Mouse (Mus musculus) heart, embryonic 12.5 days (tissue): Measurements from ENCODE around the gene Lmod3. TPM values are rescaled to one million over a fixed set of nuclear protein-coding genes. Genes with fewer than 3 reads are reported as not detected.
A peak's percentile ranks its signal among the peaks of the same experiment; 100 is the strongest.

Source experiments
- ATAC-seq: fragments of 200-750 bp; cut with Nextera tagmentation; 2 replicates; pipeline ENCODE4 v1.8.0; 2017; ENCODE audit warnings: moderate TSS enrichment, moderate library complexity; ENCODE audit not compliant: insufficient number of reproducible peaks, low FRiP score
- H3K27ac ChIP-seq: fragments of 300-500 bp; sonication (generic); 2 replicates; pipeline ENCODE4 v1.5.1; 2016; ENCODE audit warnings: mild to moderate bottlenecking, moderate library complexity; ENCODE audit not compliant: poor library complexity, severe bottlenecking
- H3K27me3 ChIP-seq: fragments of 300-500 bp; sonication (generic); replicated peaks from 2 replicates; pipeline ENCODE4 v1.6.1; 2016; ENCODE audit warnings: mild to moderate bottlenecking, moderate library complexity
- H3K36me3 ChIP-seq: fragments of 300-500 bp; sonication (generic); 2 replicates; pipeline ENCODE4 v1.6.1; 2016; ENCODE audit warnings: mild to moderate bottlenecking, moderate library complexity
- H3K4me1 ChIP-seq: fragments of 300-500 bp; sonication (generic); replicated peaks from 2 replicates; pipeline ENCODE4 v1.6.1; 2016; ENCODE audit warnings: mild to moderate bottlenecking
- H3K4me2 ChIP-seq: fragments of 300-500 bp; sonication (generic); 2 replicates; pipeline ENCODE4 v1.6.1; 2016; ENCODE audit warnings: mild to moderate bottlenecking, moderate library complexity
- H3K4me3 ChIP-seq: fragments of 300-500 bp; sonication (generic); 2 replicates; pipeline ENCODE4 v1.5.1; 2016; ENCODE audit warnings: mild to moderate bottlenecking
- H3K9ac ChIP-seq: fragments of 300-500 bp; sonication (generic); 2 replicates; pipeline ENCODE4 v1.6.1; 2016; ENCODE audit warnings: mild to moderate bottlenecking, moderate library complexity
- H3K9me3 ChIP-seq: fragments of 300-500 bp; sonication (generic); replicated peaks from 2 replicates; pipeline ENCODE4 v1.6.1; 2016; ENCODE audit warnings: mild to moderate bottlenecking, moderate library complexity
- WGBS: fragments of 180-500 bp; shearing (Covaris S2); methylation state at CpG from one replicate; pipeline ENCODE4 v1.1.7; 2016; 5-methylcytosine and 5-hydroxymethylcytosine counted together
- polyA plus RNA-seq: library from polyadenylated mRNA; unstranded; fragments of >200 nt; fragmentation: Nextera tagmentation; extraction: Ambion mirVana; gene quantifications from 2 replicates; pipeline ENCODE4 v1.2.1, GENCODE M21; 2016

Lmod3 gene
- polyA plus RNA-seq, 1 experiment from 2014 or later = 18.0 TPM

- peak overlapping the region; percentile 81 for H3K27ac ChIP-seq
These were observed 26.5 kb downstream of the Lmod3 start for GRCm38 (mm10) chr6:97226083-97226491.

DNA sequence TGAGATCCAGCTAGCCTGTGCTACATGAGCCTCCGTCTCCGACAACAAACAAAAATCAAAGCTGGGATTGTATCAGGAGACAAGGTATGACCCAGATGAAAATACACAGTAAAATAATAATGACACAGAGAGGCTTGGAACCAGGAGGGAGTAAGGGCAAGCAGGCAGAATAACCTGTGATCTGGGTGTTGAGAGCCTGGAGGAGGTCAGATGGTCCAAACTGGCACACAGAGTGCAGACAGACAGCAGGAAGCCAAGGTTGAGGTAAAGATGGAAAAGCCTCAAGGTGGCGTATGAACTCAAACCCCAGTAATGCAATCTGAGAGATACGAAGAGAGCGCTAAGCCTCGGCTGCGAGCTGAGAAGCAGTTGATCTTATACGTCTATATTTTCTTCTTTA, 28.1 kb downstream of the Lmod3 start:
- ATAC-seq = no peak
- Histone ChIP-seq H3K9ac (no peak overlapping the region), H3K4me3 (no peak overlapping the region), H3K27ac (0 out of 2 replicates have a peak overlapping the region, but pooled peaks have one; percentile 18), H3K27me3 (no peaks in the 10 kb centered on the region), H3K4me1 (peaks cover 58% of the 10 kb centered on the region), H3K9me3 (no peaks in the 10 kb centered on the region; the same call in 1 of the 2 replicates), H3K36me3 (peaks cover 8% of the 10 kb centered on the region), H3K4me2 (no peak overlapping the region)
- WGBS = 92% methylated on average over 8 of the region's 8 CpGs

More at GRCm38 (mm10) chr6:97226083-97226491, 26.5 kb downstream of the Lmod3 start:
- WGBS = 22% methylated on average over 1 of the region's 1 CpGs
- peaks cover 52% of the 10 kb centered on the region for H3K4me1 ChIP-seq
- no peak overlapping the region for H3K4me3 ChIP-seq
- peaks cover 21% of the 10 kb centered on the region for H3K36me3 ChIP-seq
- ATAC-seq = no peak
- H3K4me2 ChIP-seq = no peak overlapping the region
- H3K9ac ChIP-seq = 0 out of 2 replicates have a peak overlapping the region, but pooled peaks have one; percentile 10
- no peaks in the 10 kb centered on the region; the same call in 1 of the 2 replicates for H3K9me3 ChIP-seq
- no peaks in the 10 kb centered on the region for H3K27me3 ChIP-seq

DNA sequence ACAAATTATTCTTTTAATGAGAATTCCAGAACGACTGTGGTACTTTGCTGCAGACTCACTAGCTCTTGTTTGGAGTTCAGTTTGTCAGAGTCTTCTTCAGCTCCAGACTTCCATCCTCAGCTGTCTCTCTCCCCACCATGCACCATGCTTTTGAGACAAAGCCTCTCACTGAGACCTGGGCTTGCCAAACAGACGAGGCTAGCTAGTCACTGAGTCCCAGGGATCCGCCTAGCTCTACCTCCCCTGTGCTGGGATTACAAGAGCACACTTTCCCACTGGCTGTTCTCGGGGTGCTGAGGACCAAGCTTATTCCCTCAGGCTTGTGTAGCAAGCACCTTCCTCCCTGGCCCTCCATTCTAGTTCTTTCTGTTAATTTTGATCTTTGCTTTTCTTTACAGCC, 29.0 kb downstream of the Lmod3 start:
- 76% methylated on average over 4 of the region's 4 CpGs for WGBS
- no peaks in the 10 kb centered on the region for H3K27me3 ChIP-seq
- ATAC-seq = no peak

DNA sequence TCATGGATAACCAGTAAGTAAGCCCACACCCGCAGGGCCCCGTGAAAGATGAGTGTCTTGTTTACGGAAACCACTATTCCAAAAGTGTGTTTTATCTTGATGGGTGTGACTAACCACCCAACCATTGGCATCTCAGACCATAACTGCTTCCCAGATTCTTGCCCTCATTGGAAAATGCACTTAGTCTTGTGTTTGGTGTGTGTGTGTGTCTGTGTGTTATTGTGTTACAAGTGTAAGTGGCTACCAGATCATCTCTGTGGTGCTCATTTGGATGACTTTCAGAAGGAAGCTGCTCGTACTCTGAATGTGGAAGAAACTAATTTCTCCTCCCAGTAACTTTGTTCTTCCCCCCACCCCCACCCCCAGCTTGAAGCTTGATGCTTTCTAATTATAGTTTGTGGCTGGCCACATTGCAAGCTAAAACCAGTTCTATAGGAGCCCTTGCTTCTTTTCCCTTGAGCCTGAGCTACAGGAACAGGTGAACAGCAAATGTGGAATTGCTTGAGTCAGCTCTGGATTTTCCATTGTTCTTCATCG, 29.6 kb downstream of the Lmod3 start:
- H3K36me3 ChIP-seq = peaks cover 4% of the 10 kb centered on the region
- no peak for ATAC-seq
- H3K27me3 ChIP-seq = no peaks in the 10 kb centered on the region
- H3K4me3 ChIP-seq = no peak overlapping the region
- H3K4me1 ChIP-seq = peaks cover 58% of the 10 kb centered on the region
- peak overlapping the region; percentile 48 for H3K4me2 ChIP-seq
- H3K27ac ChIP-seq = peak overlapping the region; percentile 81
- H3K9ac ChIP-seq = no peak overlapping the region
- H3K9me3 ChIP-seq = no peaks in the 10 kb centered on the region; the same call in 1 of the 2 replicates
- WGBS = 34% methylated on average over 5 of the region's 5 CpGs

More for the DNA sequence above, 29.0 kb downstream of the Lmod3 start:
- Histone ChIP-seq H3K9me3 (no peaks in the 10 kb centered on the region; the same call in 1 of the 2 replicates), H3K9ac (peak overlapping the region; percentile 20; the same call in 1 of the 2 replicates), H3K4me2 (peak overlapping the region; percentile 48; the same call in 1 of the 2 replicates), H3K27ac (peak overlapping the region; percentile 81), H3K36me3 (peaks cover 4% of the 10 kb centered on the region), H3K4me1 (peaks cover 58% of the 10 kb centered on the region), H3K4me3 (no peak overlapping the region)

- ATAC-seq = no peak; the same call in 1 of the 2 replicates
- Histone ChIP-seq H3K4me2 (no peak overlapping the region), H3K4me3 (no peak overlapping the region), H3K36me3 (peaks cover 4% of the 10 kb centered on the region), H3K27me3 (no peaks in the 10 kb centered on the region), H3K9ac (0 out of 2 replicates have a peak overlapping the region, but pooled peaks have one; percentile 38), H3K9me3 (no peaks in the 10 kb centered on the region; the same call in 1 of the 2 replicates), H3K4me1 (peaks cover 58% of the 10 kb centered on the region), H3K27ac (peak overlapping the region; percentile 68)
- 59% methylated on average over 6 of the region's 6 CpGs for WGBS
These were observed 30.2 kb downstream of the Lmod3 start for GRCm38 (mm10) chr6:97222321-97222720.

DNA sequence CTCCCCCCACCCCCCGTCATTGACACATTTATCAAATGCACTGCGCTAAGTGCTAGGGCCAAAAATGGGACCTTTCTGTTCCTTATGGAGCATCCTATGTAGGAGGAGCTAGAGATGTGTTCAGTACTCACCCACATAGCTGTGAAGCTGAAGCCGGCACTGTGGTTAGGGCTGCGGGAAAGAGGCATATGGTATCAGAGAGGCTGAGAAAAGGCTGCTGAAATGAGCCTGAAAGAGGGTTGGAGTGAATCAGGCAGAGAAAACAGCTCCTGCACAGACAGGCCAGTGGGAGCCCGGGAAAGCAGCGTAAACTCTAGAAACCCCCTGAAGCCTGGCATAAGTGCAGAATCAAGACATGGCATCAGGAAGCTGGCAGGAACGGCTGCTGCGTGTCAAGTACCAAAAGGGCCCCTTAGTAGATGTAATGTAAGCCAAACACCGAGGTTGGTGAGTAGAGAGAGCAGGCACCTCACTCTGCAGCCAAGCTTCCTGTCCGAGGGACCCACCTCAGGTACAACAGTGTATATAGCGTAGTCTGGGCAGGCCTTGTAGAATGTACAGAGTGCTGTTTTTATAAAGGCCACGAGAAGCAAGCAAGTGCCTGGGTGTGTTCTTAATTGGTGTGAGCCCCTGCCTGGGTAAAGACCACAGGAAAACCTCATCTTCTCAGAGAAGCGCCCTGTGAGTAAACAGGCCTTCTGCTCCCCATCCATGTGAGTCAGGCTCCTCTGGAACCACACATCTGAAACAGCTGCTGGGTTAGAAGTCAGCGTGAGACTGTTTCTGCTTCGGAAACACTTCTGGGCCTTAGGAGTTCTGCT, 31.1 kb downstream of the Lmod3 start:
- no peak overlapping the region for H3K4me2 ChIP-seq
- 62% methylated on average over 15 of the region's 15 CpGs for WGBS
- peaks cover 4% of the 10 kb centered on the region; the same call in 1 of the 2 replicates for H3K36me3 ChIP-seq
- no peak for ATAC-seq
- H3K27me3 ChIP-seq = no peaks in the 10 kb centered on the region
- H3K9me3 ChIP-seq = no peaks in the 10 kb centered on the region
- H3K9ac ChIP-seq = peak overlapping the region; percentile 38; the same call in 1 of the 2 replicates
- no peak overlapping the region for H3K4me3 ChIP-seq
- H3K4me1 ChIP-seq = peaks cover 55% of the 10 kb centered on the region
- peak overlapping the region; percentile 68 for H3K27ac ChIP-seq

GRCm38 (mm10) chr6:97220672-97221071, 31.9 kb downstream of the Lmod3 start:
- Histone ChIP-seq H3K4me1 (peaks cover 48% of the 10 kb centered on the region), H3K9me3 (no peaks in the 10 kb centered on the region), H3K27me3 (no peaks in the 10 kb centered on the region), H3K4me3 (no peak overlapping the region), H3K4me2 (no peak overlapping the region), H3K27ac (no peak overlapping the region), H3K36me3 (peaks cover 4% of the 10 kb centered on the region; the same call in 1 of the 2 replicates), H3K9ac (no peak overlapping the region)
- 59% methylated on average over 4 of the region's 5 CpGs for WGBS
- ATAC-seq = no peak

DNA sequence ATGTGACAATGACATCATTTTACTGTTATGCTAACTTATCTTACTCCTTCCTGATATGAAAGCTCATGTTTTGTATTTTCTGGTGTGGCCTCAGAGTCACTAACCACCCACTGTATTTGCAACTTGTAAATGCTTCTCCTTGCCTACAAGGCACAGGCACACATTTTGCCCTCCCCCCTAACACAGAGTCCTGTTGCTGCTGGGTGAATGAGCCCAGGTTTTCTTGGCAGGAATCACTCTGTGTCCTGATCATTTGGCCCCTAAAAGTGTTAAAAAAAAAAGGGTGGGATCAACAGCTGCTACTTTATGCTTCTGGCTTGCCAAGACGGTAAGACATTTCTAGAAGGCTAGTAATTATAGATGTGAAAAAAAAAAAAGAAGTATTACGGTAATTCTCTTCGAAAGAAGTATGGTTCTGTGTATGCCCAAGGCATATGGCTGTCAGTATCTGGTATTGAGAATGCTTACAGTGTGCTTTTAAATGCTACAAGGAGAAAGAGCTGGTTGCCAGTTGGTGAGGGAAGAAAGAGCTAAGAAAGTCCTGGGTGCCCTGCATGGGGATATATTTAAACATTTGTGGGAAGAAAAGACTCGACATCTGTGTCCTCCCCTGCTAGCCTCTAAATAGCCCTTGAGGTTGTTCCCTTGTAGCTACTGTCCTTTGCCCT, 36.3 kb downstream of the Lmod3 start:
- no peaks in the 10 kb centered on the region for H3K27me3 ChIP-seq
- no peak overlapping the region for H3K4me3 ChIP-seq
- H3K9me3 ChIP-seq = no peaks in the 10 kb centered on the region; the same call in 1 of the 2 replicates
- WGBS = 74% methylated on average over 4 of the region's 4 CpGs
- no peak overlapping the region for H3K27ac ChIP-seq
- no peak for ATAC-seq
- no peak overlapping the region for H3K4me2 ChIP-seq
- peaks cover 39% of the 10 kb centered on the region for H3K4me1 ChIP-seq
- H3K9ac ChIP-seq = no peak overlapping the region
- H3K36me3 ChIP-seq = peaks cover 10% of the 10 kb centered on the region

DNA sequence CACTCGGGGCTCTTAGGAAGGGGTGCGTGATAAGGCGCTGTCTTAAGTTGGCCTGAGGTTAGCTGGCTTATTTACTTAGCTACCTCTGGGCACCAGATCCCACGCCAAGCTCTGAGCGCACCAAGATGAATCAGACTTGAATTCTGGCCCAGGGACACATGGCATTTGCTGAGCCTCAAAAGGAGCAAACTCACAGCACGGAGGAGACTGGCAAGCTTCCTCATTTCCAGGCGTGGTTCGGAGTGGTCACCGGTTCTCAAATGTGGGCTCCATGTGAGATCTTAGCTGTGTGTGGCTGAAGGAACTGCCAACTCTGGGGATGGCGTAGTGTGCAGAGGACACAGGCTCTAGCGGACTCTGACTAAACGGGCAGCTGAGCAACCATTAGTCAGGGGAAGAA, 40.6 kb downstream of the Lmod3 start:
- Histone ChIP-seq H3K9ac (peak overlapping the region; percentile 66), H3K27ac (no peak overlapping the region; the same call in 1 of the 2 replicates), H3K9me3 (no peaks in the 10 kb centered on the region; the same call in 1 of the 2 replicates), H3K4me2 (peak overlapping the region; percentile 79), H3K4me1 (peaks cover 37% of the 10 kb centered on the region), H3K4me3 (peak overlapping the region; percentile 87), H3K27me3 (no peaks in the 10 kb centered on the region), H3K36me3 (peaks cover 10% of the 10 kb centered on the region)
- 62% methylated on average over 12 of the region's 12 CpGs for WGBS
- no peak for ATAC-seq

- WGBS = 2% methylated on average over 22 of the region's 22 CpGs
- H3K4me1 ChIP-seq = peaks cover 32% of the 10 kb centered on the region
- H3K27me3 ChIP-seq = no peaks in the 10 kb centered on the region
- H3K9ac ChIP-seq = peak overlapping the region; percentile 94
- peaks cover 10% of the 10 kb centered on the region for H3K36me3 ChIP-seq
- H3K27ac ChIP-seq = peak overlapping the region; percentile 60
- peak overlapping the region; percentile 79 for H3K4me2 ChIP-seq
- no peaks in the 10 kb centered on the region; the same call in 1 of the 2 replicates for H3K9me3 ChIP-seq
- H3K4me3 ChIP-seq = peak overlapping the region; percentile 87
- ATAC-seq = peak; percentile 74
These were observed 41.5 kb downstream of the Lmod3 start for GRCm38 (mm10) chr6:97210962-97211601.
